Mouse (Mus musculus) brown adipose tissue, adult 24 weeks (tissue): Measurements from ENCODE around the gene Tbc1d1. TPM values are rescaled to one million over a fixed set of nuclear protein-coding genes. Genes with fewer than 3 reads are reported as not detected.

Experiments
- H3K27ac ChIP-seq: fragments of 200-500 bp; replicated peaks from 2 replicates; pipeline ENCODE4 v1.5.1; 2012; ENCODE audit warnings: low read depth, mild to moderate bottlenecking, low read length
- H3K4me1 ChIP-seq: fragments of 200-500 bp; 2 replicates; pipeline ENCODE4 v1.6.1; 2012; ENCODE audit warnings: low read length, mixed read lengths; ENCODE audit not compliant: control insufficient read depth, insufficient read depth, insufficient read length
- H3K4me3 ChIP-seq: fragments of 200-500 bp; 2 replicates; pipeline ENCODE4 v1.5.1; 2012; ENCODE audit warnings: low read depth, mild to moderate bottlenecking, low read length, moderate library complexity; ENCODE audit not compliant: insufficient read depth
- polyA plus RNA-seq: library from polyadenylated mRNA; stranded (reverse); fragments of >200 nt; gene quantifications from 2 replicates; pipeline ENCODE4 v1.2.4, GENCODE M21; 2012; ENCODE audit not compliant: missing spikeins, insufficient read depth, insufficient read length

Gene Tbc1d1
- polyA plus RNA-seq, 1 experiment = 5.6 TPM

DNA sequence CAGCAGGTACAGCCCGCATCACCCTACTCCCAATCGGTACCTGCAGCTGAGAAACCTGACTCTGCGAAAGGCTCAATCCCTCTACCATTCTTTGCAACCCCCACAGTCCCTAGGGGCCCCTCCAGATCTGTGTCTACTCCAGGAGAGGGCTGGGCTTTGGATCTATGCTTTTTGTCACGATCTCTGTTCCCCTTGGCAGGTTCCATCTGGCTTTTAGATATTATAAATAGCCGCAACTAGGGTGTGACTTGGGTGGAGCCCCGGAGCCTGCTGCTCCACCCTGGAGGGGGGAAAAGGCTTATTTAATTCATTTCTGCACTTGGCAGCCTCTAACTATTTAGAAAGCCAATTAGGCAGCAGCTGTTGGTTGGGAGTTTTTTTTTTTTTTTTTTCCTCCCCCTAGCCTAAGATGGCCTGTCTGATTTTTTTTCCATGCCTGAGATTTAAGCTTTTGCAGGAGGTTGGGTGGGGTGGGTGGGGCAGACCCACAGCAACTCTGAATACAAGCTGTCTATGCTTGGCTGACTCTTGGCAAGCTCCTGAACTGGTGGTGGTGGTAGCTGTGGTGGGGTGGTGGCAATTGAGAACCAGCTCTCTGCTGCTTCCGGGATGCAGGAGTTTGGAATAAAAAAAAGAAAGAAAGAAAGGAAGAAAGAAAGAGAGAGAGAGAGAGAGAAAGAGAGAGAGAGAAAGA, 208.5 kb downstream of the Tbc1d1 start:
- Histone ChIP-seq H3K4me3 (no peak overlapping the region), H3K27ac (peak overlapping the region; percentile 62)

DNA sequence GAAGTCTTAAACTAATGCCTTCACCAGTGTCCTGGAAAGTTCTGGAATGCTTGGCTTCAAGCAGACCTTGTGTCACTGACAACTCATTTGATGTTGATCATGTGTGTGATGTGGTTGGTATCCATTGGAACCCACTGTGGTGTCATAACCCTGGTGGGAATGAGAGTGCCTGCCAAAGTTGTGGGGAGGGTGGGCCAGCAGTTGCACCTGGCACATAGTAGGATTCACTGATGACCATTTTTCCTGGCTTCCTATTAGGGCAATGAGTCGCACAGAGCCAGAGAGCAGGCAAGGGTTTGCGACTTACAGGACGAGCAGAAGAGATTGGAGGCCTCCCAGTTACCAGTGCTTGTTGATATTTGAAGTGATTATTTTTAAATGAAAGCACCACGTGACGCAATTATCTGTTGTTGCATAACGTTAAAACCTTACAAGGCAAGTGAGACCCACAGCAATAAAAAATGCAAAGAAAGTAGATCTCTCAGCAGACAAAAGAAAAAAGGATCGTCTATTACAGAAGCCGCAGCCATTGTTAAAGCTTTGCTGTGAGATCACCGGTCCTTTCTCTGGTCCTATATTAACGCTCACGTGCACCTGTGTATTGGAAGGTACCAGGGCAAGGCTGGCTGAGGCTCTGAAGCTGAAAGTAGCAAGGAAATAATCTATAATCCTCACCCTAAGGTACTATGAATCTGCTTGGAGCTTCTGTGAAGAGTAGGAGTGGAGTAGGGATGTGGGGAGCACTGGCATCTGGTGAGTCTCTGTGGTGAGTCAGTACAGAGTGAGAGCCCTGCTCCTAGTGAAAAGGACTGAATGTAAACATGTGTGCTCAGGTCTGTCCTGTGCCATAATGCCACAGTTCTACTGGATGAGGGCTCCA, 209.3 kb downstream of the Tbc1d1 start:
- Histone ChIP-seq H3K27ac (peak overlapping the region; percentile 62), H3K4me1 (peaks cover 36% of the 10 kb centered on the region), H3K4me3 (no peak overlapping the region)

More for the DNA sequence above, 208.5 kb downstream of the Tbc1d1 start:
- H3K4me1 ChIP-seq = peaks cover 45% of the 10 kb centered on the region

- Histone ChIP-seq H3K4me1 (peaks cover 34% of the 10 kb centered on the region), H3K27ac (peak overlapping the region; percentile 6; the same call in 1 of the 2 replicates), H3K4me3 (no peak overlapping the region)
These were observed 210.0 kb downstream of the Tbc1d1 start for GRCm38 (mm10) chr5:64366113-64366512.

DNA sequence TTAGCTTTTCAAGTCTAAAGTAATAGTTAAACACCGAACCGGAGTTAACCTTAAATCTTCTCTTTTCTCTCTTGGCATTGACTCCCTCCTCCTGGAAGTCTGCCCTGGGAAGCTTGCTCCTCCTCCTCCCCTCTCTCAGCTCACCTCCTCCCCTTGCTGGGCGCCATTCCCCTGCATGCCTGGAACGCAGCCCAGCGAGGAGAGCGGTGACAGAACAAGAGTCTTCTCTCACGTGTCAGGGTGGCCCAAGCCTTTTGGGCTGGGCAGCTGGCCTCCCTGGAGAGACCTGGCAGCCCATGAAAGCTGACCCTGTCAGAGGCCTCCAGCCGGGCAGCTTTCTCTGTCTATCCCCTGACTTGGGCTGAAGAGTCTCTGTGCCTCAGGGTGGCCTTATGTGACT, 211.3 kb downstream of the Tbc1d1 start:
- no peak overlapping the region for H3K4me3 ChIP-seq
- peak overlapping the region; percentile 55; the same call in 1 of the 2 replicates for H3K27ac ChIP-seq
- peaks cover 36% of the 10 kb centered on the region for H3K4me1 ChIP-seq

DNA sequence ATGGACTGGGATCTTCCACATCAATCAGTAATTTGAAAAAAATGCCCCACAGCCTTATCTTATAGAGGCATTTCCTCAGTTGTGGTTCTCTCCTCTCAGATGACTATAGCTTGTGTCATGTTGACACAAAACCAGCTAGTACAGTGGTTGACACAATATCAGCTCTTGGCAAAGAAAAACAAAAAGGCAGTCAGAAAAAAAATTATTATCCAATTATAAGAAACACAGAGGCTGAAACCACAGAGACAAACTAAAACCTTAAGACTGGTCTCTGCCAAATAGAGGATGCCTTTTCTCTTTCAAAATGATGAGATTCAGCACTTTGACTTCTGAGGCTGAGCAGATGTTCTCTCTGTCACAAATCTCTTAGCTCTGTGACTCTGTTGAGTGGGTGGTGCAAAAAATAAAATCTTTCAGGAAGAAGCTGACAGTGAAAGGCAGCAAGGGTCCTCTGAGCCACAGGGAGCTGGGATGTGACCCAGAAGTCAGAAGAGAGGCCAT, 215.3 kb downstream of the Tbc1d1 start:
- H3K4me1 ChIP-seq = peaks cover 14% of the 10 kb centered on the region
- H3K27ac ChIP-seq = peak overlapping the region; percentile 19
- no peak overlapping the region for H3K4me3 ChIP-seq

- H3K4me1 ChIP-seq = peaks cover 11% of the 10 kb centered on the region
- no peak overlapping the region for H3K4me3 ChIP-seq
- 0 out of 2 replicates have a peak overlapping the region, but pooled peaks have one; percentile 9 for H3K27ac ChIP-seq
These were observed 216.3 kb downstream of the Tbc1d1 start for GRCm38 (mm10) chr5:64372292-64372961.

DNA sequence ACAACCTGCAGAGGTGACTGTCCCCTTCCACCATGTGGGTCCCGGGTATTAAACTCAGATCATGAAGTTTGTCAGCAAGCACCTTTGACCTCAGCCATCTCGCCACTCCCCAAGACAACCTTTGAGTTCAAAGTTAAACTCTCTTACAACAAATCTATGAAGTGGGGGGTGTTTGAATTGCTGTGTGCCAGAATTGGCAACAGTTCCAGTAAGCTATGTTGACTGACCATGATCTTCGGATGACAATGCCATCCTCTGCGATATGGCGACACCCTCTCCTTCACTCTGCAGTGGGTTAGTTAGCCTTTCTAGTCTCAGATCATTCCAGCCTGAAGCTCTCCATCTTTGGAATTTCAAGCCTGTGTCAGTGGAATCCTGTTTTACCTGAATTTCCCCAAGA, 217.6 kb downstream of the Tbc1d1 start:
- peaks cover 7% of the 10 kb centered on the region for H3K4me1 ChIP-seq

DNA sequence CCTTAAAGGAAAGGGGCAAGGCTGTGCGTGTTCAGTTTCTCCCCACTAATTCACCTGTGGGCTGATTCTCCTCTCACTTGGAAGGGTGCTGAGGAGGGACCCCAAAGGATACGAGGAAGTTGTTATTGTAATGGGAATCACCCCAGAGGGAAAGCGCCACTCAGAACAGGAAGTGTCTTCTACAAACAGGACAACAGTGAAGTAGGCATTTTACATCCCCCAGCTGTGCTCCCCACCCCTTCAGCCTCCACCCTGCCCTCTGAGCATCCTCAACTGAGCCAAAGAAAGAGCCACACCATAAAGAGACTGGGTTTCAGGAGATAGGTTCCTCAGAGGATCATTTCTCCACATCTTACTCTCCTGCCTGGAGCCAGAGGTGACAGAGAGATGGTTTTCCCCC, 219.7 kb downstream of the Tbc1d1 start:
- H3K4me3 ChIP-seq = no peak overlapping the region
- H3K27ac ChIP-seq = peak overlapping the region; percentile 74
- H3K4me1 ChIP-seq = peaks cover 24% of the 10 kb centered on the region

More for the DNA sequence above, 217.6 kb downstream of the Tbc1d1 start:
- Histone ChIP-seq H3K4me3 (no peak overlapping the region), H3K27ac (no peak overlapping the region)

DNA sequence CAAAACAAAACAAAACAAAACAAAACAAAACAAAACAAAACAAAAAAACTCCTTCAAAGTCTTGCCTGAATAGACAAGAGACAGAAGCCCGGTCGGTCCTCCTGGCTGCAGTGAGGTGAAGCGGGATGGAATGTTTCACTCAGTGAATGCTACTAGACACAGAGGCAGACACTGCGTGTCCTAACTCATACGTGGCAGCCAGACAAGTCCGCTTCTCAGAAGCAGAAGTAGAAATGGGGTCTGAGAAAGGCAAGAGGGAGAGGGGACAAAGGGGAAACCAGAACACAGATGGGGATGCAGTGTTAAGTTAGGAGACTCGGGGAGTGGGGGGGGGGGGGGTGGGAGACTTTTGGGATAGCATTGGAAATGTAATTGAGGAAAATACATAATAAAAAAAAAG, 220.4 kb downstream of the Tbc1d1 start:
- peak overlapping the region; percentile 74 for H3K27ac ChIP-seq
- H3K4me3 ChIP-seq = no peak overlapping the region
- H3K4me1 ChIP-seq = peaks cover 27% of the 10 kb centered on the region

DNA sequence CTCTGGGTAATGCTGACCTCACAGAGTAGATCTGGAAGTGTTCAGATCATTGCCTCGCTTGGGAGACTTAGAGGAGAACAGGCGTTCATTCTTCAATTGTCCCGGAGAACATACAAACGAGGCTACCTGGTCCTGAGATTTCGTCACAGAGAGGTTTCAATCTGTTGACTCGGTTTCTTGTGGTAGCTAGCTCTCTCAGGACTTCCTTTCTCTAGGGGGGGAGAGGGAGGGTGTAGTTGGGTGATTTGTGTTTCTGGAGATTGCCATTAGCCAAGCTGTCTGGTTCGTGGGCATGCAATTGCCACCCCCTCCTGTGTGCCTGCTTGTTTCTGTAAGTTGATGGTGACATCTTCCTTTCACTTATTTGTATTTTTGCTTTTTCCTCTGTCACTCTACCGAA, 221.6 kb downstream of the Tbc1d1 start:
- Histone ChIP-seq H3K4me3 (no peak overlapping the region), H3K27ac (peak overlapping the region; percentile 88), H3K4me1 (peaks cover 29% of the 10 kb centered on the region)

- peak overlapping the region; percentile 88 for H3K27ac ChIP-seq
- H3K4me3 ChIP-seq = no peak overlapping the region
- H3K4me1 ChIP-seq = peaks cover 29% of the 10 kb centered on the region
These were observed 222.6 kb downstream of the Tbc1d1 start for GRCm38 (mm10) chr5:64378591-64379275.

GRCm38 (mm10) chr5:64379829-64380228, 223.7 kb downstream of the Tbc1d1 start:
- no peak overlapping the region for H3K4me3 ChIP-seq
- peaks cover 29% of the 10 kb centered on the region for H3K4me1 ChIP-seq
- peak overlapping the region; percentile 88 for H3K27ac ChIP-seq

DNA sequence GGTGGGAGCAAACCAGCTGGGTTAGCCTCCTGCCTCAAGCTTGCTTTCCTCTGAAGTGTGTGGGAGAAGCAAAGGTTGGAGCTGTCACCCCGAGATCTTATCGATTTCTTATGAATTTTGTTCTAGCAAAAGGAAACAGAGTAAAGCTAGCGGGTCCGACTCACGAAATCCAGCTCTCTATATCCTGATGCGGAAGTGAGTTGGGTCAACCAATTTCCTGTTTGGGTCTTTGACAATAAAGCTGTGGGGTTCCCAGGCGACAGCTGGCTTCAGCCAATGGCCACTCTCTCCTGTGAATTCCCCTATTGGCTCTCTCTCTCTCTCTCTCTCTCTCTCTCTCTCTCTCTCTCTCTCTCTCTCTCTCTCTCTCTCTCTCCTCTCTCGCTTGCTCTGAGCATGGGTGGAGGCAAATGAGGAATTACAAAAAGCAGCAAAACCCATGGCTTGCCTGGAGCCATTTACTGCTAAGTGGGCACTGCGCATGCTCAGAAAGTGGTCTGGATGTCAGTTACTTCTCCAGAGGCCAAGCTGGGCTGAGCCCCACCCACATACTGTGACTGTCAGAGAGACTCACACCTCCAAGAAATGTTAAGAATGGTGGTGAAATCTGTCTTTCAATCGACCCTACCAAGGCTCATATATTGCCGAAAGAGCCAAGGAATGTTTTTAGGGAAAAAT, 224.7 kb downstream of the Tbc1d1 start:
- peaks cover 29% of the 10 kb centered on the region for H3K4me1 ChIP-seq
- H3K27ac ChIP-seq = peak overlapping the region; percentile 83
- no peak overlapping the region for H3K4me3 ChIP-seq

DNA sequence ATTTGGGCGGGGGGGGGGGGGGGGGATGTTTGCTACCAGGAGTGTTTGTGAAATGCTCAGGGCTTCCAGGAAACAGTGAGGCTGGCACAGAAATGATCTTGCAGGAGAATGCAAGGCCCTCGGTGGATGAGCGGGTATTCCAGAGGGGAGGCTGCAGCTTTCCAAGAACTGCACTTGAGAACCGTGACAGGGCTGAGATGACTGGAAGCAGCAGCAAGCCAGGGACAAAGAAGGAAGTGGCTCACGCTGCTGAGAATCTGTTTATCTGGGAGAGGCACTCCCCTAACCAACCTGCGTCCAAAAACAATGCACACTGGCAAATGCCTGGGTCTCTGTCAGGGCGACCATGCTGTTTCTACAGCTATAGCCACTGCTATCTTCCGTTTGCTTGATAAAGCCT, 225.4 kb downstream of the Tbc1d1 start:
- Histone ChIP-seq H3K4me3 (no peak overlapping the region), H3K27ac (peak overlapping the region; percentile 43), H3K4me1 (peaks cover 26% of the 10 kb centered on the region)
